Mouse (Mus musculus) lung, postnatal 0 days (tissue): ENCODE measurements around the gene Psmb10.

Experiments
- CTCF ChIP-seq: IDR thresholded peaks from 2 replicates; pipeline ENCODE4 v1.5.1; 2016; ENCODE audit warnings: antibody characterized with exemption, mild to moderate bottlenecking
- EP300 ChIP-seq: IDR thresholded peaks from 2 replicates; pipeline ENCODE4 v1.6.1; 2016; ENCODE audit warnings: antibody characterized with exemption, mild to moderate bottlenecking, control low read depth

- TF ChIP-seq EP300, result no peak
- no peak for TF ChIP-seq CTCF
Measured at GRCm38 (mm10) chr8:105937496-105938305, 543 bp downstream of the Psmb10 start.
